Mouse (Mus musculus): ENCODE data around the gene Cux2.

DNA sequence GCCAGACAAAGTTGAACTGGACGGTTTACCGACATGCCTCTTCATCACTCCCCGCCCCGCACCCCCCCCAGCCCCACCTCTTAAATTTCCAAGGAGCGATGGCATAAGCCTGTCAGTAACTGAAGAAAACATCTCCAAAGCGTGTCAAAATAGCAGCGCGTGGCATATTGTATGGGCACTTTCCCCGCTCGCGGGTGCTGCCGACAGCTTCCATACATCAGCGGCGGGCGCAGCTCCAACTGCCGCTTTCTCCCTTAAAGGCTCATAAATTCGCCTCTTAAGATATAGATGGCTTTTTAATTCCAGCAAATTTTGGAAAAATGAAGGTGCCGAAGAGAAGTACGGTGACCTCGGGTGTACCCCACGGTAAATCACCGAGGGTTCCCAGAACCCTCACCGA lies 124.6 kb downstream of the Cux2 start:
- no peak for TF ChIP-seq CTCF (IDR thresholded peaks at IDR 0.05; ENCODE audit: insufficient read depth, low read length)
- no peak for TF ChIP-seq POLR2A (IDR thresholded peaks at IDR 0.05; ENCODE audit: borderline replicate concordance, extremely low read depth, low read depth, low read length)
